Mouse (Mus musculus): ENCODE results near the gene Scml2.
"Not testable (repeated sequence)": the region's sequence is repeated elsewhere in the genome, so short reads cannot be mapped to it uniquely, and the experiment has no call there.

Scml2 gene

DNA sequence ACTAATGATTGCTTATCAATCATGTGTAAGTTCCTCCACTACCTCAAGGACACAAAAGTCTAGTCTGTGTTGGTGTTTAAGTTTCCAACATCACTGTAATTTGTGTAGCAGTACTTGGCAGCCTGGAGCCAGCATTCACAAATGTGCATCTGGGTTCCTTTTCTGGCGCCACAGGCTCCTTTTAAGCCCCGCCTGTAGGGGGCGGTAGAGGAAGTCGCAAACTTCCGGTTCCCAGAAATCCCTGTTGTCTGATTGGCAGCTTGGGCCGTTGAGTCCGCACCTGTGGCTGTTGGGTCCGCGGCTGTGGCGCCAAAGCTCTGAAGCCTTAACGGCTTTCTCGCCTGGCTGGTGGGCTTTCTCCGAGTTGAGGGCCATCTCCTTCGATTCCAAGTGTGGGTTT lies at the start of gene Scml2:
Scml2 (plus strand) TSS at position 301 of the 400 bp plus-strand sequence.
- not testable (repeated sequence) for DNase-seq (ENCODE audit: low read depth)

DNA sequence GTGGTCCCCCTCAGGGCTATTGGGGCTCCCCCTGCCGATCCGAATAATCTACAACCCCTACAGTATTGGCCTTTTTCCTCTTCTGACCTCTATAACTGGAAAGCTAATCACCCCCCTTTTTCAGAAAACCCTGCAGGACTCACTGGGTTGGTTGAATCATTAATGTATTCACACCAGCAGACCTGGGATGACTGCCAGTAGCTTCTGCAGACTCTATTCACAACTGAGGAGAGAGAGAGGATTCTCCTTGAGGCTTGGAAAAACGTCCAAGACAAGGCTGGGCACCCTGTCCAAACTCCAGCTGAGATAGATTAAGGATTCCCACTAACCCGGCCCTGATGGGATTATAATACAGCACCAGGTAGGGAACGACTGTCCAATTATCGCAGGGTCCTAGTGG lies 41.4 kb upstream of the Scml2 start:
- DNase-seq (ENCODE audit: low read depth), result not testable (repeated sequence)

GRCm38 (mm10) chrX:161162314-161163068 lies 45.5 kb downstream of the Scml2 start:
- peak; percentile 31 for DNase-seq (ENCODE audit: low read depth)

- DNase-seq (ENCODE audit: low read depth), result no peak
These were observed 46.0 kb downstream of the Scml2 start for GRCm38 (mm10) chrX:161163069-161163416.

DNA sequence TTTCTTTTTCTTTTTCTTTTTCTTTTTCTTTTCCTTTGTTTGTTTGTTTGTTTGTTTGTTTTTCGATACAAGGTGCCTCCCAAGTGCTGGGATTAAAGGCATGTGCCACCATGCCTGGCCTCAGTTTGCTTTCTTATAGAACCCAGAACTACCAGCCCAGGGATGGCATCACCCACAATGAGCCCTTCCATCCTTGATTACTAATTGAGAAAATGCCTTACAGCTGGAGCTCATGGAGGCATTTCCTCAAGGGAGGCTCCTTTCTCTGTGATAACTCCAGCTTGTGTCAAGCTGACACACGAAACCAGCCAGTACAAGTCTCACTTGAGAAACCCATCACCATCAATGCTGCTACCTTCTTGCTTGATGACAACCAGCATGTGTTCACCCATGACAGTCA lies 170.2 kb downstream of the Scml2 start, which contains the start of gene Gm15262:
Gm15262 (plus strand) TSS at position 301 of the 400 bp plus-strand sequence.
- not testable (repeated sequence) for DNase-seq (ENCODE audit: low read depth)

All from fibroblast of lung, adult 2 months (primary cell).